Mouse (Mus musculus): Measurements from ENCODE around the gene Smyd3. TPM values are rescaled to one million over a fixed set of nuclear protein-coding genes. Genes with fewer than 3 reads are reported as not detected.

The Smyd3 gene
- polyA plus RNA-seq, 1 experiment from 2014 or later = 20.7 TPM

DNA sequence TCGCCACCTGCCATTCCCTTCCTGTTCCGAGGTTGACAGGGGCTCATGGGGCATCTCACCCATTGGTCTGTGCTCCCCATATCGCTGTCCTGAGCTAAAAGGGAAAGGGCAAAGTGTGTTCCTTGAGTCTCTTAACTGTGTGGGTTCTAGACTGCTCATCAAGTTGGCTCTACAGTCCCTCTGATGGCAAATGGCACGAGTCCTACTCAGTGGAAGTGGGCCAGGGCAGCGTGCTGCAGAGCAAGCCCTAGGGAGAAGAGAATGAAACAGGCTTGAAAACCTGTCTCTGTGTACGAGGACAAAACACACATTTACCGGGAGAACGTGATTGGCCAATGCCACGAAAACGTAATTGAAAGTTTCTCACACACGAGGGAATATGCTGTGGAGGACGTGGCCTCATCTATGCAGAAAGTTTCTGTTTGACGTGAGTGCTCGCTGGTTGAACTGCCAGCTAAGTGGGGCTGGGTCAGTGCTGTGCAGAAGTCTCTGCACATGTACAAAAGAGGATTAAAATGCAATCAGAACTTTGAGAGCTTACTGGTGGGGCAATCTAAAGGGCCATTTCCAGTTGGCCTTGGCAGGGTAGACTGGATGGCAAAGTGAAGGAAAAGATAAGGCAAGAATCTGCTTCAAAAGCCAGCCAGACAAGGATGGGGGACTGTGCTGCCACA lies 476.5 kb downstream of the Smyd3 start:
- Histone ChIP-seq H3K27me3 (replicated peaks; ENCODE audit: low read depth, poor library complexity, severe bottlenecking) (peaks cover 5% of the 10 kb centered on the region; the same call in 1 of the 2 replicates), H3K4me3 (no peak overlapping the region), H3K36me3 (replicated peaks) (no peaks in the 10 kb centered on the region), H3K4me1 (peaks cover 10% of the 10 kb centered on the region), H3K9me3 (no peaks in the 10 kb centered on the region), H3K27ac (replicated peaks) (no peak overlapping the region; the same call in 1 of the 2 replicates)
- WGBS = 90% methylated on average over 14 of the region's 14 CpGs
- no peak for DNase-seq (ENCODE audit: low spot score)

DNA sequence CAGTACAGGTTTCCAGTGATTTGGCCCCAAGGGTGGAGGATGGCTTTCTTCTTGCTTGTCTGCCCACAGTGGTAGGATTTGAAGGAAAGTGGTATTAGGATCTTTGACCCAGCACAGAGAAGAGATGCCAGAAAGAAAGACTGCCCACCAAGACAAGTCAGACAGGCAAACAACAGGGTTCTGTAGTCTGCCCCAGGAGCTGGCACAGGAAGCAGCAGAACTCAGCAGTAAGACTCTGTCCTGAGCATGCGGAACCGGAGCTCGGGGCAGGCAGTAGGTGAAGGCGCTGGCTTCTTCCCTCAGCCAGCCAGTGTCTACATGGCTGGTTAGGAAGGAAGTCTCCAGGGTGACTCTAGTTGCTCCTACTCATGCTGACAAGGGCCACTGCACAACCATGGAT lies 479.0 kb downstream of the Smyd3 start:
- Histone ChIP-seq H3K4me3 (no peak overlapping the region), H3K4me1 (0 out of 2 replicates have a peak, but pooled peaks cover 5% of the 10 kb centered on the region), H3K27me3 (replicated peaks; ENCODE audit: low read depth, poor library complexity, severe bottlenecking) (no peaks in the 10 kb centered on the region; the same call in 1 of the 2 replicates), H3K9me3 (no peaks in the 10 kb centered on the region), H3K36me3 (replicated peaks) (no peaks in the 10 kb centered on the region), H3K27ac (replicated peaks) (no peak overlapping the region)
- DNase-seq (ENCODE audit: low spot score) = no peak
- 95% methylated on average over 4 of the region's 4 CpGs for WGBS

DNA sequence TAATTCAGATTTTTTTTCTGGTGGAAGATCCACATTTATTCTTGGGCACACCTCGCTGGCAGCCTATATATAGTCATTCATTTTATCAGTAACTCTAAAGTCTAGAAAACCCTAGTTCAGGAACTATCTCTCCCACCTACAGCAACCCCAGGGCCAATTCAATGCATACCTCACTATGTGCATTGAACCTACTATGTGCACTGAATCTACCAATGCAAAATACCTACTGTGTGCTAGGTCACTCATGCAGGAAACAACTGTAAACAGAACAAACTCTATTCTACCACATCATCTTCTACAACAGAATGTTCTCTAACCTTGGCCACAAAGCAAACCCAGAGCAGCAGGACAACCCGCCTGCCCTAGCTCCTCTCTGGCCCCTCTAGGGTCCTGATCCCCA lies 484.9 kb downstream of the Smyd3 start:
- Histone ChIP-seq H3K4me1 (peaks cover 3% of the 10 kb centered on the region; the same call in 1 of the 2 replicates), H3K27me3 (replicated peaks; ENCODE audit: low read depth, poor library complexity, severe bottlenecking) (no peaks in the 10 kb centered on the region), H3K9me3 (no peaks in the 10 kb centered on the region), H3K27ac (replicated peaks) (no peak overlapping the region), H3K4me3 (no peak overlapping the region), H3K36me3 (replicated peaks) (no peaks in the 10 kb centered on the region)
- 93% methylated on average over 2 of the region's 2 CpGs for WGBS
- no peak for DNase-seq (ENCODE audit: low spot score)

DNA sequence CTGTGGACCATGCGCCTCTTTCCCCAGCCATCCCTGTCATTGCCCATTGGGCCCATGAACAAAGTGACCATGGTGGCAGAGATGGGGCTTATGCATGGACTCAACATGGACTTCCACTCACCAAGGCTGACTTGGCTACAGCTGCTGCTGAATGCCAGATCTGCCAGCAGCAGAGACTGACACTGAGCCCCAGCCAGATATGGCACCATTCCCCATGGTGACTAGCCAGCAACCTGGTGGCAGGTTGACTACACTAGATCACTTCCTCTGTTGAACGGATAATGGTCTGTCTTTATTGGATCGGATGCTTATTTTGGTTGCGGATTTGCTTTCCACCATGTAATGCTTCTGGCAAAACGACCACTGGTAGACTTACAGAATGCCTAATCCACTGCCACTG lies 486.3 kb downstream of the Smyd3 start:
- H3K36me3 ChIP-seq (replicated peaks) = no peaks in the 10 kb centered on the region
- H3K27me3 ChIP-seq (replicated peaks; ENCODE audit: low read depth, poor library complexity, severe bottlenecking) = no peaks in the 10 kb centered on the region
- H3K4me3 ChIP-seq = no peak overlapping the region
- DNase-seq (ENCODE audit: low spot score) = no peak
- H3K4me1 ChIP-seq = peaks cover 9% of the 10 kb centered on the region; the same call in 1 of the 2 replicates
- H3K27ac ChIP-seq (replicated peaks) = no peak overlapping the region
- WGBS = 94% methylated on average over 5 of the region's 5 CpGs
- no peaks in the 10 kb centered on the region for H3K9me3 ChIP-seq

DNA sequence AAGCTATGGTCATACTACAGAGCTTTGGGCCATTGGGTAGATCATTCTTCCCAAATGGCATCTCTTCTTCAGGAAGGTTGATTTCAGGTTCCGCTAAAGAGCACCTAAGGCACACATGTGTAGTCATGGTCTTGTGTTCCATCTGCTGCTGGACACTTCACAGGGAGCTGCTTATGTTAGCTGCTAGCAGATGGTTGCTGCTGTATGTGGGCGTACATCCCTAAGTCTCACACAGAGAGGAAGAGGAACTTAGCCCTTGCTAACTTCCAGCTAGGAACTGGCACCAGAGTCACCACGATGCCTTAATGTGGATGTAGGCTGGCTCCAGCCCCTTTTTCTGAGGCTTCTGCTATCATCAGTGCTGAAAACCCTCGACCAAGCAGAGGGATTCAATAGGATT lies 491.2 kb downstream of the Smyd3 start:
- Histone ChIP-seq H3K36me3 (replicated peaks) (no peaks in the 10 kb centered on the region), H3K9me3 (no peaks in the 10 kb centered on the region), H3K27me3 (replicated peaks; ENCODE audit: low read depth, poor library complexity, severe bottlenecking) (no peaks in the 10 kb centered on the region), H3K4me1 (peaks cover 12% of the 10 kb centered on the region), H3K4me3 (no peak overlapping the region), H3K27ac (replicated peaks) (no peak overlapping the region)
- WGBS = 92% methylated on average over 4 of the region's 4 CpGs
- no peak for DNase-seq (ENCODE audit: low spot score)

DNA sequence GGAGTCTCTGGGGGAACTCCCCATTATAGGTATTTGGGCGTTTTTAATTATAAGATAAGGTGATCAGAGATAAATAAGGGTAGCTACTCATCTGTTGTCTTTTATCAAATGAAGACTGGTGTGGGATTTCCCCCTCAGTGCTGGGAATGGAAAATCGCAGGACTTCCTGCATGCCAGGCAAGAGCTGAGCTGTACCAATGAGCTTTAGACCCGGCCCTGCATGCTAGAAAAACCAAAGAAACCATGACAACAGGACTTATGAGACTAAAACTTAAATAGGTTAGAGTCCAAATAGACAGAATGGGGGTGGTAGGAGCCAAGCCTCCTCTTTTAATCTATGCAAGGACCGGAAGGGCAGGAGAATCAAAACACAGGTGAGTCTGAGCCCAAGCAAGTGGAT lies 492.7 kb downstream of the Smyd3 start:
- 87% methylated on average over 4 of the region's 4 CpGs for WGBS
- Histone ChIP-seq H3K36me3 (replicated peaks) (no peaks in the 10 kb centered on the region), H3K27ac (replicated peaks) (no peak overlapping the region), H3K27me3 (replicated peaks; ENCODE audit: low read depth, poor library complexity, severe bottlenecking) (no peaks in the 10 kb centered on the region), H3K4me3 (no peak overlapping the region), H3K9me3 (no peaks in the 10 kb centered on the region), H3K4me1 (peaks cover 12% of the 10 kb centered on the region)
- DNase-seq (ENCODE audit: low spot score) = no peak

DNA sequence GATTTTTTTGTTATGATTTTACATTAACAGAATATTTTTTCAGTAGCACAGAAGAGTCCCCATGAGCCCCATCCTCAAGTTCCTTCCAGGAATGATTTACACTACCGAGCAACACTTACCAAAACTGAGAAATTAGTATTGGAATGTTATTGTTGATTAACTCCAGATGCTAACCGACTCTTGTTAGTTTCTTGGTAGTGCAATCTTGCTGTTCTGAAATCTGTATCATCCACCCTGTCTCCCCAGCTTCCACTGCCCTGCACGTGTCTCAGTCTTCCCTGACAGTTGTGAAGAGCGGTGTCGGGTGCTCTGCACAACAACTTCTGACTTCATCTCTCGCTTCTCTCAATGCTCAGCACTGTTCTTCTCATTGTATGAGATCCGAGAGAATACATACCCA lies 494.4 kb downstream of the Smyd3 start:
- no peak for DNase-seq (ENCODE audit: low spot score)
- H3K36me3 ChIP-seq (replicated peaks) = no peaks in the 10 kb centered on the region
- H3K27me3 ChIP-seq (replicated peaks; ENCODE audit: low read depth, poor library complexity, severe bottlenecking) = no peaks in the 10 kb centered on the region
- WGBS = 67% methylated on average over 7 of the region's 7 CpGs
- H3K9me3 ChIP-seq = no peaks in the 10 kb centered on the region
- H3K4me3 ChIP-seq = no peak overlapping the region
- no peak overlapping the region for H3K27ac ChIP-seq (replicated peaks)
- peaks cover 12% of the 10 kb centered on the region for H3K4me1 ChIP-seq

DNA sequence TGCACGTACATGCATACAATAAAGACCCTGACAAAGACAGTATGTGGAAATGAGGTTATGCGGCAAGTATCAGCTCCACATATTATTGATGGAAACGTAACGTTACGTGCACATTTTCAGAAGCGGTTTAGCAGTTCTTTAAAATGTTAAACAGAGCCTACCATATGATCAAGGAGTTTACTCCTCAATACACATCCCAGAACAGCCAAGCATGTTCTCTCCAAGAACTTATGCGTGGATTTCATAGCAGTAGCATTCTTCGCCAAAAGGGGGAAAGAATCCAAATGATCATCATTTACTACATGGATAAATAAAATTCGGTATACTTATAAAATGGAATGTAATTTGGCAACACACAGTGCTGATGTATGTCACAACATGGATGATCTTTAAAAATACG lies 500.4 kb downstream of the Smyd3 start:
- WGBS = 96% methylated on average over 10 of the region's 10 CpGs
- Histone ChIP-seq H3K9me3 (no peaks in the 10 kb centered on the region), H3K27ac (replicated peaks) (no peak overlapping the region), H3K27me3 (replicated peaks; ENCODE audit: low read depth, poor library complexity, severe bottlenecking) (no peaks in the 10 kb centered on the region), H3K4me1 (no peaks in the 10 kb centered on the region), H3K4me3 (no peak overlapping the region), H3K36me3 (replicated peaks) (no peaks in the 10 kb centered on the region)
- DNase-seq (ENCODE audit: low spot score) = no peak

DNA sequence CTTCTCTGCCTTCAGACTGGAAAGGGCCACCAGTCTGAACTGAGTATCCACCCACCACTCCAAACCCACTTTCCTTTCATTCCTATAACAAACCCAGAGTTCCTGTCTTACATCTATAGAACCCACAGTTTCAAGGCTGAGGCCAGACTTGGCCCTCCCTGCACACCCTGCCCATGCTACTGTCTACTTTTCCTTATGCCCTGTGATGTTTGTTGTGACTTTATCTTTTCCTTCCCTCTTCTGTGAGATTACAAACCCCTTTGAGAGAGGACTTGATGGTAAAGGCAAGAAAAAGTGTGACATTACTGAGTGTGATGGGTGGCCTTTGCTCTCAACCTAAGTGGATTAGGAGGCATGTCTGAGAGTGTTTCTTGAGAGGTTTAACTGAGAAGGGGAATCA lies 504.8 kb downstream of the Smyd3 start:
- no peak overlapping the region for H3K4me3 ChIP-seq
- no peak for DNase-seq (ENCODE audit: low spot score)

DNA sequence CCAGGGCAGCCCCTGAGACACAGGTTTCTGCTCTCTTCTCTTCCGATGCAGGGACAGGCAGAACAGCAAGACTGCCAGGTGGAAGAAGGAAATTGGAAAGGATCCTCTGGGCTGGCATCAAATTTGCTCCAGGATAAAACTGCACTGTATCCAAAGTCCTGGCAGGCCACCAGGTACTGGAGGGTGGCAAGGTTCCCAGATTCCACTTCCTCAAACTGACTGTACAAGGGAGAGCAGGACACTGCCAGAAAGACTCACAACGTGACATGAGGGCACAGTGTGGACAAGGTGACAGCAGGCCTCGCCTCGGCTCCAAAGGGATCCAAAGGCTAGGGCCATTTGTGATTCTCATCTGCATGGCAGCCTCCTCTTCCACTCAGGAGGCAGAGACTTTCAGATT lies 505.6 kb downstream of the Smyd3 start:
- no peaks in the 10 kb centered on the region for H3K36me3 ChIP-seq (replicated peaks)
- 89% methylated on average over 4 of the region's 4 CpGs for WGBS
- no peak overlapping the region for H3K27ac ChIP-seq (replicated peaks)

More for the DNA sequence above, 504.8 kb downstream of the Smyd3 start:
- Histone ChIP-seq H3K9me3 (no peaks in the 10 kb centered on the region), H3K4me1 (peaks cover 11% of the 10 kb centered on the region; the same call in 1 of the 2 replicates), H3K36me3 (replicated peaks) (no peaks in the 10 kb centered on the region), H3K27me3 (replicated peaks; ENCODE audit: low read depth, poor library complexity, severe bottlenecking) (no peaks in the 10 kb centered on the region), H3K27ac (replicated peaks) (no peak overlapping the region)

DNA sequence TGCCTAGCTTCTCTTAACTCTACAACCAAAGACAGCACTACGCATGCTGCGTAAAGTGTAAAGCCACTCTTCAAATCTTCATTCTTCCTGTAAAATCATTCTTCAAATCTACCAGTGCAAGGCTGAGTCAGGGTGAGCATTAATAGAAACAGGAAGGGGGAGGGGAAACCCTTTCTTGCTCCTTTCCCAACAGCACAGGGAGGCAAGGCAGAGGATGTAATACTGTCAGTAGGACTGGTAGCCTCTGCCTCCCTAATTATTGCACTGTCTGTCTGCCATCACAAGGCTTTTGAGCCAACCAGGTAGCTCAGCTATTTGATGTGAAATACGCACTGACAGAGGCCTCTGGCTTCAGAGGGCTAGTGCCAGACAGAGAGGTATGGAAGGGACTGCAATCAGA lies 507.1 kb downstream of the Smyd3 start:
- no peak for DNase-seq (ENCODE audit: low spot score)
- H3K27me3 ChIP-seq (replicated peaks; ENCODE audit: low read depth, poor library complexity, severe bottlenecking) = no peaks in the 10 kb centered on the region
- H3K4me3 ChIP-seq = no peak overlapping the region
- 95% methylated on average over 3 of the region's 3 CpGs for WGBS
- H3K9me3 ChIP-seq = no peaks in the 10 kb centered on the region
- H3K27ac ChIP-seq (replicated peaks) = no peak overlapping the region
- peaks cover 11% of the 10 kb centered on the region; the same call in 1 of the 2 replicates for H3K4me1 ChIP-seq
- H3K36me3 ChIP-seq (replicated peaks) = no peaks in the 10 kb centered on the region

More for the DNA sequence above, 505.6 kb downstream of the Smyd3 start:
- Histone ChIP-seq H3K4me1 (peaks cover 11% of the 10 kb centered on the region; the same call in 1 of the 2 replicates), H3K9me3 (no peaks in the 10 kb centered on the region), H3K27me3 (replicated peaks; ENCODE audit: low read depth, poor library complexity, severe bottlenecking) (no peaks in the 10 kb centered on the region), H3K4me3 (no peak overlapping the region)
- no peak for DNase-seq (ENCODE audit: low spot score)

DNA sequence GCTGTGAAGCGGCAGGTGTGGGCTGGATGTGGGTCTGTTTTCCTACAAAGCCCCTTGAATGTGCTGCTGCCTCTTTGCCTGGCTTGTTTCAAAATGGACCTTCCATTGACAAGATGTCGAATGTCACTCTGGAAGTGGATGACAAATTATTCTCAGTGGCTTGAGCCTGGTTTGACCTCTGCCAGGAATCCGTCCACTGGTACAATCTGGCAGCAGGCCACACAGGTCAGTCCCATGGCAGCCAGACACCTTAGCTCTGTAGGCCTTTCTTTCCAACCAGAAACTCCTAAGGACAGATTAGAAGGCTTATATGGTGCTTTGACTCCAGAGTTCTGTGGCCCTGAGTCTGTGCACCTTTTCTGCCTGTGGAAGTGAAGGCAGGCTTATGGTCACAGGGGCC lies 507.9 kb downstream of the Smyd3 start:
- Histone ChIP-seq H3K27ac (replicated peaks) (no peak overlapping the region; the same call in 1 of the 2 replicates), H3K4me3 (no peak overlapping the region), H3K36me3 (replicated peaks) (no peaks in the 10 kb centered on the region), H3K27me3 (replicated peaks; ENCODE audit: low read depth, poor library complexity, severe bottlenecking) (no peaks in the 10 kb centered on the region), H3K9me3 (no peaks in the 10 kb centered on the region), H3K4me1 (peaks cover 11% of the 10 kb centered on the region; the same call in 1 of the 2 replicates)
- 85% methylated on average over 3 of the region's 3 CpGs for WGBS
- no peak for DNase-seq (ENCODE audit: low spot score)

DNA sequence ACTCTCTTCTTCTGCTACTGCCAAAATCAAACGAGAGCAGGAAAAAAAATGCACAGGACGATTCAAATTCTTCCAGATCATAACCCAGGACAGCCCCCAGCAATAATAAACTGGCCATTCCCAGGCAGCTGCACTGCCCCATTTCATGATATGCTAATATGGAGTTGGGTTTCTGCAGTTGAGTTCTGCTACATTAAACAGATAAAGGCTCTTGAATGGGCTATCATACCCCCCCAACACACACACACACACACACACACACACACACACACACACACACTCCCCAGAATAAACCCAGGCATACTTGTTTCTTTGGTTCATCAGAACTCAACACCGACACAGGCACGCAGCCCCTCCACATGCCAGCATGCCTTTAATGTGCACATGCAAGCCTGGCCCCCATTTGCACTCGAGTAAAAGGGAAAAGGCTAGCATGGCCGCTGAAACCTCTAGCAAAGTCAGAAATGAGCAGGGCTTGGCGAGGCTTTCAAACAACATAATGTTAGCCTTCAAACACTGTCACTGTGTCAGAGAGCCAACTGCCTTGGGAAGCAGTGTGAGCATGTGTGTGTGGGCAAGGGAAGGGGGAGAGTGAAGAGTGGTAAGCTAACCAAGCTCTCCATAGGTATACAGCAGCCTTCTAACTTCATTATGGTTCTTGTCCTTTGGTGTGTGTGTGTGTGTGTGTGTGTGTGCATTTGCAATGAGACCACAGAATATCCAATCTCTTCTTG lies 513.5 kb downstream of the Smyd3 start:
- DNase-seq (ENCODE audit: low spot score) = no peak

More for the DNA sequence above, 513.5 kb downstream of the Smyd3 start:
- Histone ChIP-seq H3K36me3 (replicated peaks) (no peaks in the 10 kb centered on the region), H3K27me3 (replicated peaks; ENCODE audit: low read depth, poor library complexity, severe bottlenecking) (no peaks in the 10 kb centered on the region), H3K4me1 (peaks cover 12% of the 10 kb centered on the region), H3K27ac (replicated peaks) (no peak overlapping the region), H3K9me3 (no peaks in the 10 kb centered on the region), H3K4me3 (no peak overlapping the region)
- 82% methylated on average over 7 of the region's 7 CpGs for WGBS

Data from embryonic facial prominence, embryonic 10.5 days (tissue).